Comparison of ENCODE assay signal across 8 mouse cellular contexts in genomic region chr4:125941916-125942315, GRCm38 (mm10).
DNase-seq lines count a peak whose midpoint lies in the region; ATAC-seq and TF ChIP-seq lines count a peak whose summit lies in the region.

No protein-coding gene starts in this region.

- no peak overlapping the region for H3K4me2 ChIP-seq in midbrain, embryonic 14.5 days (ENCODE audit: low read length)

- 30% methylated on average over 3 of the region's 3 CpGs for WGBS in midbrain, embryonic 14.5 days

- H3K27me3 ChIP-seq in midbrain, embryonic 14.5 days (ENCODE audit: control insufficient read depth, insufficient read depth, low read length): no peaks in the 10 kb centered on the region

- H3K4me1 ChIP-seq in ES-E14 (ENCODE audit: control insufficient read depth in 2 of 2, insufficient read depth in 2 of 2, low read length in 2 of 2, poor library complexity in 1 of 2): peaks cover 0 to 25% of the 10 kb centered on the region in 2 experiments; a peak in 2 of 4 replicates
- H3K4me1 ChIP-seq in midbrain, embryonic 14.5 days (ENCODE audit: control insufficient read depth, insufficient read depth, low read length): peaks cover 12% of the 10 kb centered on the region

- ATAC-seq in midbrain, embryonic 14.5 days (ENCODE audit: low FRiP score, low TSS enrichment): peak; percentile 40; the same call in 1 of the 2 replicates

- intact Hi-C loops in gastrocnemius, postnatal 14 days (cut with DNase I; ENCODE audit: low total_unique reads): no loop called here

- DNase-seq in heart, postnatal 4 days: peak; percentile 25
- DNase-seq in heart, adult 9 months (ENCODE audit: low spot score in 2 of 2): no peak
- peak; percentile 73 for DNase-seq in ES-E14 (ENCODE audit: low read depth, low spot score)
- peak; percentile 63 for DNase-seq in embryo, embryonic 11 days
- peak; percentile 41 for DNase-seq in kidney, postnatal 10 days
- peak; percentile 85 for DNase-seq in midbrain, embryonic 14.5 days
- DNase-seq in urinary bladder, postnatal 36 days (ENCODE audit: low spot score in 2 of 2): no peak
- DNase-seq in gastrocnemius, postnatal 14 days: no peak

- no peaks in the 10 kb centered on the region for H3K36me3 ChIP-seq in ES-E14 (ENCODE audit: control insufficient read depth, insufficient read depth, low read length, poor library complexity, severe bottlenecking)
- H3K36me3 ChIP-seq in midbrain, embryonic 14.5 days (ENCODE audit: control insufficient read depth, insufficient read depth, low read length): no peaks in the 10 kb centered on the region

- in situ Hi-C loops in ES-E14 (cut with MboI; ENCODE audit: low sequenced_read_pairs in 2 of 2, unreplicated experiment in 2 of 2): no loop called here

- H3K9ac ChIP-seq in ES-E14 (ENCODE audit: insufficient read depth, low read depth, low read length, poor library complexity, severe bottlenecking): peak overlapping the region; percentile 37; the same call in 1 of the 2 replicates
- H3K9ac ChIP-seq in midbrain, embryonic 14.5 days (replicated peaks; ENCODE audit: low read length): no peak overlapping the region

- no peak overlapping the region for H3K27ac ChIP-seq in ES-E14 (ENCODE audit: insufficient read depth, low read depth, low read length, poor library complexity, severe bottlenecking)
- no peak overlapping the region for H3K27ac ChIP-seq in midbrain, embryonic 14.5 days (replicated peaks; ENCODE audit: low read depth, low read length)

- H3K9me3 ChIP-seq in ES-E14 (ENCODE audit: control insufficient read depth, insufficient read depth, low read depth, low read length): no peaks in the 10 kb centered on the region
- H3K9me3 ChIP-seq in midbrain, embryonic 14.5 days (ENCODE audit: control insufficient read depth, low read length): no peaks in the 10 kb centered on the region

- no peak overlapping the region for H3K4me3 ChIP-seq in ES-E14 (ENCODE audit: insufficient read depth in 1 of 2, low read depth in 1 of 2, low read length in 2 of 2, poor library complexity in 1 of 2, severe bottlenecking in 1 of 2)
- H3K4me3 ChIP-seq in midbrain, embryonic 14.5 days (replicated peaks; ENCODE audit: low read depth, low read length): no peak overlapping the region

TF ChIP-seq in ES-E14, 5 proteins besides CTCF, POLR2A, EP300 and RAD21:
- TF ChIP-seq ZNF384 (IDR thresholded peaks at IDR 0.05; ENCODE audit: low read depth, low read length) (no peak), MAFK (IDR thresholded peaks at IDR 0.05; ENCODE audit: insufficient read depth, low read depth, low read length) (no peak), CHD2 (IDR thresholded peaks at IDR 0.05; ENCODE audit: low read depth, low read length) (no peak), ZC3H11A (IDR thresholded peaks at IDR 0.05; ENCODE audit: borderline replicate concordance, low read depth, low read length) (peak; percentile 52; the same call in 1 of the 2 replicates), HCFC1 (IDR thresholded peaks at IDR 0.05; ENCODE audit: borderline replicate concordance, insufficient read depth, low read length) (no peak)

Comparison
In these comparisons a context has a peak if more than half of its experiments do, and no peak if none do; other contexts are left out.
1. DNase-seq: peak in heart, postnatal 4 days (single experiment), ES-E14 (single experiment), embryo, embryonic 11 days (single experiment), kidney, postnatal 10 days (single experiment) and midbrain, embryonic 14.5 days (single experiment); none in heart, adult 9 months (0 of 2), urinary bladder, postnatal 36 days (0 of 2) and gastrocnemius, postnatal 14 days (single experiment).